Mouse (Mus musculus): ENCODE results near the gene Asic3. TPM values are rescaled to one million over a fixed set of nuclear protein-coding genes. Genes with fewer than 3 reads are reported as not detected.
"Not testable (repeated sequence)": the region's sequence is repeated elsewhere in the genome, so short reads cannot be mapped to it uniquely, and the experiment has no call there.

The Asic3 gene
- polyA plus RNA-seq, 1 experiment from 2014 or later: 0.59 TPM

- H3K4me3 ChIP-seq: no peak within 1 kb of the TSS
- H3K9me3 ChIP-seq: no peaks in the 10 kb centered on the region
- no peak within 1 kb of the TSS for H3K4me2 ChIP-seq (replicated peaks)
- H3K4me1 ChIP-seq: peaks cover 28% of the 10 kb centered on the region
- no peak within 1 kb of the TSS for H3K9ac ChIP-seq (replicated peaks)
- no peak for ATAC-seq (replicated peaks)
- peaks cover 24% of the 10 kb centered on the region; the same call in 1 of the 2 replicates for H3K27me3 ChIP-seq
- WGBS: 85% methylated on average over 7 of the region's 7 CpGs
- H3K36me3 ChIP-seq: no peaks in the 10 kb centered on the region
- no peak within 1 kb of the TSS for H3K27ac ChIP-seq (replicated peaks)
Observed at GRCm38 (mm10) chr5:24391864-24392263, 21.3 kb upstream of the Asic3 start, which contains the start of gene Atg9b. Atg9b (minus strand) TSS chr5:24392143.

GRCm38 (mm10) chr5:24392724-24393123 lies 20.5 kb upstream of the Asic3 start:
- Histone ChIP-seq H3K27ac (replicated peaks) (no peak overlapping the region), H3K27me3 (peaks cover 22% of the 10 kb centered on the region; the same call in 1 of the 2 replicates), H3K36me3 (no peaks in the 10 kb centered on the region), H3K9ac (replicated peaks) (no peak overlapping the region), H3K9me3 (no peaks in the 10 kb centered on the region), H3K4me3 (no peak overlapping the region), H3K4me2 (replicated peaks) (no peak overlapping the region), H3K4me1 (peaks cover 19% of the 10 kb centered on the region)
- 86% methylated on average over 7 of the region's 7 CpGs for WGBS
- no peak for ATAC-seq (replicated peaks)

GRCm38 (mm10) chr5:24393392-24393997 lies 19.7 kb upstream of the Asic3 start, which contains the start of gene Abcb8:
Abcb8 (plus strand) TSS chr5:24393663.
- no peaks in the 10 kb centered on the region for H3K36me3 ChIP-seq
- H3K4me3 ChIP-seq: peak within 1 kb of the TSS; percentile 68
- H3K27me3 ChIP-seq: peaks cover 14% of the 10 kb centered on the region; the same call in 1 of the 2 replicates
- peak within 1 kb of the TSS; percentile 85 for H3K27ac ChIP-seq (replicated peaks)
- H3K4me2 ChIP-seq (replicated peaks): peak within 1 kb of the TSS; percentile 48
- no peak for ATAC-seq (replicated peaks)
- peaks cover 12% of the 10 kb centered on the region for H3K4me1 ChIP-seq
- 21% methylated on average over 7 of the region's 7 CpGs for WGBS
- H3K9me3 ChIP-seq: no peaks in the 10 kb centered on the region
- H3K9ac ChIP-seq (replicated peaks): peak within 1 kb of the TSS; percentile 51

GRCm38 (mm10) chr5:24394165-24394894 lies 18.9 kb upstream of the Asic3 start:
- Histone ChIP-seq H3K36me3 (no peaks in the 10 kb centered on the region), H3K4me1 (peaks cover 12% of the 10 kb centered on the region; the same call in 1 of the 2 replicates), H3K27me3 (peaks cover 8% of the 10 kb centered on the region; the same call in 1 of the 2 replicates), H3K9me3 (no peaks in the 10 kb centered on the region), H3K4me2 (replicated peaks) (peak overlapping the region; percentile 48), H3K4me3 (peak overlapping the region; percentile 68), H3K9ac (replicated peaks) (peak overlapping the region; percentile 51), H3K27ac (replicated peaks) (peak overlapping the region; percentile 85)
- WGBS: 2% methylated on average over 36 of the region's 36 CpGs
- peak; percentile 97 for ATAC-seq (replicated peaks)

- H3K4me3 ChIP-seq; H3K36me3 ChIP-seq; H3K27ac ChIP-seq (replicated peaks); ATAC-seq (replicated peaks); H3K4me2 ChIP-seq (replicated peaks); H3K9ac ChIP-seq (replicated peaks); H3K9me3 ChIP-seq; H3K27me3 ChIP-seq: not testable (repeated sequence)
- H3K4me1 ChIP-seq: peaks cover 12% of the 10 kb centered on the region; the same call in 1 of the 2 replicates
- 95% methylated on average over 6 of the region's 6 CpGs for WGBS
Observed at GRCm38 (mm10) chr5:24396254-24396653, 16.9 kb upstream of the Asic3 start.

- ATAC-seq (replicated peaks): no peak
- Histone ChIP-seq H3K4me2 (replicated peaks) (no peak overlapping the region), H3K9ac (replicated peaks) (no peak overlapping the region), H3K4me1 (peaks cover 7% of the 10 kb centered on the region; the same call in 1 of the 2 replicates), H3K27me3 (no peaks in the 10 kb centered on the region), H3K9me3 (no peaks in the 10 kb centered on the region), H3K4me3 (no peak overlapping the region), H3K36me3 (peaks cover 6% of the 10 kb centered on the region; the same call in 1 of the 2 replicates), H3K27ac (replicated peaks) (no peak overlapping the region)
- WGBS: 91% methylated on average over 10 of the region's 10 CpGs
Observed at GRCm38 (mm10) chr5:24399686-24400085, 13.5 kb upstream of the Asic3 start.

- Histone ChIP-seq H3K36me3 (peaks cover 6% of the 10 kb centered on the region; the same call in 1 of the 2 replicates), H3K4me2 (replicated peaks) (no peak overlapping the region), H3K4me1 (peaks cover under 1% of the 10 kb centered on the region; the same call in 1 of the 2 replicates), H3K27me3 (no peaks in the 10 kb centered on the region), H3K4me3 (no peak overlapping the region), H3K9me3 (no peaks in the 10 kb centered on the region), H3K27ac (replicated peaks) (no peak overlapping the region), H3K9ac (replicated peaks) (no peak overlapping the region)
- no peak for ATAC-seq (replicated peaks)
- 91% methylated on average over 11 of the region's 11 CpGs for WGBS
Observed at GRCm38 (mm10) chr5:24400362-24400761, 12.8 kb upstream of the Asic3 start.

GRCm38 (mm10) chr5:24400911-24401605 lies 12.1 kb upstream of the Asic3 start:
- Histone ChIP-seq H3K4me2 (replicated peaks) (no peak overlapping the region), H3K9me3 (no peaks in the 10 kb centered on the region), H3K36me3 (peaks cover 6% of the 10 kb centered on the region), H3K4me1 (no peaks in the 10 kb centered on the region), H3K9ac (replicated peaks) (no peak overlapping the region), H3K4me3 (no peak overlapping the region), H3K27me3 (no peaks in the 10 kb centered on the region), H3K27ac (replicated peaks) (no peak overlapping the region)
- ATAC-seq (replicated peaks): no peak
- WGBS: 91% methylated on average over 5 of the region's 5 CpGs

- Histone ChIP-seq H3K9ac (replicated peaks) (no peak overlapping the region), H3K27ac (replicated peaks) (no peak overlapping the region), H3K4me3 (no peak overlapping the region), H3K27me3 (no peaks in the 10 kb centered on the region), H3K36me3 (peaks cover 6% of the 10 kb centered on the region), H3K9me3 (no peaks in the 10 kb centered on the region), H3K4me2 (replicated peaks) (no peak overlapping the region), H3K4me1 (no peaks in the 10 kb centered on the region)
- WGBS: 61% methylated on average over 9 of the region's 9 CpGs
- no peak for ATAC-seq (replicated peaks)
Observed at GRCm38 (mm10) chr5:24401969-24402368, 11.2 kb upstream of the Asic3 start.

- H3K9me3 ChIP-seq: no peaks in the 10 kb centered on the region
- peaks cover 14% of the 10 kb centered on the region for H3K36me3 ChIP-seq
- H3K4me3 ChIP-seq: no peak overlapping the region
- H3K27me3 ChIP-seq: no peaks in the 10 kb centered on the region
- H3K4me1 ChIP-seq: no peaks in the 10 kb centered on the region
- 83% methylated on average over 6 of the region's 6 CpGs for WGBS
- no peak overlapping the region for H3K9ac ChIP-seq (replicated peaks)
- ATAC-seq (replicated peaks): no peak
- H3K4me2 ChIP-seq (replicated peaks): no peak overlapping the region
- H3K27ac ChIP-seq (replicated peaks): no peak overlapping the region
Observed at GRCm38 (mm10) chr5:24404594-24405360, 8.4 kb upstream of the Asic3 start.

GRCm38 (mm10) chr5:24405389-24405876 lies 7.8 kb upstream of the Asic3 start:
- 76% methylated on average over 3 of the region's 3 CpGs for WGBS
- Histone ChIP-seq H3K4me3 (no peak overlapping the region), H3K4me1 (no peaks in the 10 kb centered on the region), H3K27me3 (no peaks in the 10 kb centered on the region), H3K36me3 (peaks cover 14% of the 10 kb centered on the region), H3K9ac (replicated peaks) (no peak overlapping the region), H3K4me2 (replicated peaks) (no peak overlapping the region), H3K27ac (replicated peaks) (no peak overlapping the region), H3K9me3 (no peaks in the 10 kb centered on the region)
- no peak for ATAC-seq (replicated peaks)

Measured in forebrain, embryonic 15.5 days (tissue).